10 mouse cellular contexts compared by ENCODE assay signal in the genomic region with DNA sequence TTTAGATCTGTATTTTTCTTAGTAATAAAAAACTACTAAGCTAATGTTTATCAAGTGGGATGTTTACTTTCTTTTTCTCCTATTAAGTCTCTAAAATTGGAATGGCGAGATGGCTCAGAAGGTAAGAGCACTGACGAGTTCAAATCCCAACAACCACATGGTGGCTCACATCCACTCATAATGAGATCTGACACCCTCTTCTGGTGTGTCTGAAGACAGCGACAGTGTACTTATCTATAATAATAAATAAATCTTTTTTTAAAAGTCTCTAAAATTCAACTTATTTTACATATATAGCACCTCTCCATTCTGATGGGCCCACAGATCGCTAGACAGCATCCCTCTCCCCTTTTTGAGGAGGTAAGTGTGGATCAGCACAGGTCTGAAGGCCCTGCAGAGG. TPM values are rescaled to one million over a fixed set of nuclear protein-coding genes. Genes with fewer than 3 reads are reported as not detected.
A peak's percentile ranks its signal among the peaks of the same experiment; 100 is the strongest.
DNase-seq lines count a peak whose midpoint lies in the region; ATAC-seq and TF ChIP-seq lines count a peak whose summit lies in the region.
"Had no signal": no experiment of that assay in that cellular context is flagged by ENCODE, and none has a peak within 500 bp of the region (broad histone marks: within the 10 kb centered on the region; RNA-seq: fewer than 3 reads in every experiment).

No protein-coding gene starts in this region.

- peak overlapping the region; percentile 91; the same call in 1 of the 2 replicates for H3K4me2 ChIP-seq in forebrain, embryonic 12.5 days
- peak overlapping the region; percentile 82 for H3K4me2 ChIP-seq in intestine, embryonic 16.5 days (ENCODE audit: low read depth, low read length)
- peak overlapping the region; percentile 70 for H3K4me2 ChIP-seq in midbrain, postnatal 0 days (ENCODE audit: low read depth, low read length, poor library complexity, severe bottlenecking)

- DNase-seq in layer of hippocampus, adult 2 months (ENCODE audit: low spot score in 2 of 2): no peak
- DNase-seq in layer of hippocampus, adult 9-10 months (ENCODE audit: low spot score): no peak
- no peak for DNase-seq in midbrain, postnatal 0 days (ENCODE audit: low spot score)
- no peak for DNase-seq in MN1 (ENCODE audit: low spot score)
- no peak for DNase-seq in testis, postnatal 10 days (ENCODE audit: low spot score)
- DNase-seq in cerebellum, adult 8-10 months: no peak

- 0 out of 2 replicates have a peak overlapping the region, but pooled peaks have one; percentile 73 for H3K9ac ChIP-seq in forebrain, embryonic 12.5 days
- peak overlapping the region; percentile 85; the same call in 1 of the 2 replicates for H3K9ac ChIP-seq in intestine, embryonic 16.5 days (ENCODE audit: low read depth, low read length)
- no peak overlapping the region; the same call in 1 of the 2 replicates for H3K9ac ChIP-seq in midbrain, postnatal 0 days (replicated peaks; ENCODE audit: low read length, poor library complexity, severe bottlenecking)

- ATAC-seq in forebrain, embryonic 12.5 days (ENCODE audit: low FRiP score): peak; percentile 1; the same call in 1 of the 2 replicates
- no peak for ATAC-seq in intestine, embryonic 16.5 days
- no peak for ATAC-seq in midbrain, postnatal 0 days (ENCODE audit: low FRiP score)

- TF ChIP-seq CTCF in layer of hippocampus, adult 2 months (conservative IDR thresholded peaks at IDR 0.05): peak; percentile 53
- peak; percentile 42 for TF ChIP-seq CTCF in midbrain, postnatal 0 days (IDR thresholded peaks at IDR 0.05)

- H3K27me3 ChIP-seq in forebrain, embryonic 12.5 days: no peaks in the 10 kb centered on the region
- H3K27me3 ChIP-seq in intestine, embryonic 16.5 days (replicated peaks; ENCODE audit: control insufficient read depth, insufficient read depth, low read length): no peaks in the 10 kb centered on the region
- no peaks in the 10 kb centered on the region for H3K27me3 ChIP-seq in midbrain, postnatal 0 days (ENCODE audit: insufficient read depth, low read length)

- peaks cover 3% of the 10 kb centered on the region; the same call in 1 of the 2 replicates for H3K36me3 ChIP-seq in forebrain, embryonic 12.5 days (replicated peaks)
- H3K36me3 ChIP-seq in intestine, embryonic 16.5 days (ENCODE audit: control insufficient read depth, insufficient read depth, low read length): peaks cover 4% of the 10 kb centered on the region; the same call in 1 of the 2 replicates
- peaks cover 8% of the 10 kb centered on the region; the same call in 1 of the 2 replicates for H3K36me3 ChIP-seq in midbrain, postnatal 0 days (ENCODE audit: insufficient read depth, low read length)

- peaks cover 21% of the 10 kb centered on the region for H3K4me1 ChIP-seq in forebrain, embryonic 12.5 days
- peaks cover 17% of the 10 kb centered on the region for H3K4me1 ChIP-seq in intestine, embryonic 16.5 days (ENCODE audit: control insufficient read depth, insufficient read depth, low read length)
- H3K4me1 ChIP-seq in midbrain, postnatal 0 days (ENCODE audit: insufficient read depth, low read length): peaks cover 6% of the 10 kb centered on the region; the same call in 1 of the 2 replicates

- no peaks in the 10 kb centered on the region for H3K9me3 ChIP-seq in forebrain, embryonic 12.5 days
- H3K9me3 ChIP-seq in intestine, embryonic 16.5 days (ENCODE audit: control insufficient read depth, low read length): no peaks in the 10 kb centered on the region
- H3K9me3 ChIP-seq in midbrain, postnatal 0 days (ENCODE audit: low read length): no peaks in the 10 kb centered on the region

- peak overlapping the region; percentile 79 for H3K4me3 ChIP-seq in layer of hippocampus, adult 2 months
- H3K4me3 ChIP-seq in forebrain, embryonic 12.5 days (replicated peaks): no peak overlapping the region
- H3K4me3 ChIP-seq in intestine, embryonic 16.5 days (ENCODE audit: low read length): no peak overlapping the region
- H3K4me3 ChIP-seq in midbrain, postnatal 0 days (ENCODE audit: low read depth, low read length): peak overlapping the region; percentile 75

- peak overlapping the region; percentile 48 for H3K27ac ChIP-seq in layer of hippocampus, adult 2 months
- H3K27ac ChIP-seq in forebrain, embryonic 12.5 days: no peak overlapping the region
- no peak overlapping the region for H3K27ac ChIP-seq in intestine, embryonic 16.5 days (ENCODE audit: low read length)
- no peak overlapping the region for H3K27ac ChIP-seq in midbrain, postnatal 0 days (ENCODE audit: low read depth, low read length)

- 64% methylated on average over 4 of the region's 4 CpGs for WGBS in forebrain, embryonic 12.5 days
- WGBS in intestine, embryonic 16.5 days: 57% methylated on average over 4 of the region's 4 CpGs
- 43% methylated on average over 4 of the region's 4 CpGs for WGBS in midbrain, postnatal 0 days

RNA-seq across cellular contexts. Expression of a gene that starts 1.1 kb away (rescaled TPM):
- total RNA-seq in layer of hippocampus, adult 2 months (2021): 10 to 100 TPM; 11.8 to 13.9 TPM
- polyA plus RNA-seq in forebrain, embryonic 12.5 days (2016; fragmentation: Nextera tagmentation; extraction: Ambion mirVana): 4.2 and 5.0 TPM in 2 replicates
- polyA plus RNA-seq in intestine, embryonic 16.5 days (2015; fragmentation: Nextera tagmentation; extraction: Ambion mirVana): 22.4 and 27.4 TPM in 2 replicates
- 12.1 and 14.6 TPM in 2 replicates for total RNA-seq in midbrain, postnatal 0 days (2014; rRNA removed)
- polyA plus RNA-seq in midbrain, postnatal 0 days (2015; fragmentation: Nextera tagmentation; extraction: Ambion mirVana): 10.9 and 12.7 TPM in 2 replicates

RNA-seq across cellular contexts. Expression of a gene that starts 1.2 kb away (rescaled TPM):
- 10 to 100 TPM; 77.3 to 88.6 TPM for total RNA-seq in layer of hippocampus, adult 2 months (2021)
- 42.2 and 44.2 TPM in 2 replicates for polyA plus RNA-seq in forebrain, embryonic 12.5 days (2016; fragmentation: Nextera tagmentation; extraction: Ambion mirVana)
- 76.7 and 86.4 TPM in 2 replicates for polyA plus RNA-seq in intestine, embryonic 16.5 days (2015; fragmentation: Nextera tagmentation; extraction: Ambion mirVana)
- total RNA-seq in midbrain, postnatal 0 days (2014; rRNA removed): 14.1 and 23.2 TPM in 2 replicates
- 135 and 138 TPM in 2 replicates for polyA plus RNA-seq in midbrain, postnatal 0 days (2015; fragmentation: Nextera tagmentation; extraction: Ambion mirVana)

RNA-seq across cellular contexts. Expression of a gene that starts 12.3 kb away (rescaled TPM):
- total RNA-seq in layer of hippocampus, adult 2 months (2021): under 1 TPM in 1 of 2 experiments, not detected in 1; 0.52 TPM
- polyA plus RNA-seq in forebrain, embryonic 12.5 days (2016; fragmentation: Nextera tagmentation; extraction: Ambion mirVana): not detected in 2 replicates
- 0.23 TPM in 1 of 2 replicates, not detected in the other for polyA plus RNA-seq in intestine, embryonic 16.5 days (2015; fragmentation: Nextera tagmentation; extraction: Ambion mirVana)
- not detected in 2 replicates for total RNA-seq in midbrain, postnatal 0 days (2014; rRNA removed)
- polyA plus RNA-seq in midbrain, postnatal 0 days (2015; fragmentation: Nextera tagmentation; extraction: Ambion mirVana): not detected in 2 replicates
- total RNA-seq: MEL had no signal
- polyA plus RNA-seq: small intestine, adult 2 months had no signal

RNA-seq across cellular contexts. Expression of a gene that starts 33.5 kb away (rescaled TPM):
- 10 to 100 TPM; 60.7 to 62.3 TPM for total RNA-seq in layer of hippocampus, adult 2 months (2021)
- polyA plus RNA-seq in forebrain, embryonic 12.5 days (2016; fragmentation: Nextera tagmentation; extraction: Ambion mirVana): 170 and 188 TPM in 2 replicates
- 736 and 778 TPM in 2 replicates for polyA plus RNA-seq in intestine, embryonic 16.5 days (2015; fragmentation: Nextera tagmentation; extraction: Ambion mirVana)
- total RNA-seq in midbrain, postnatal 0 days (2014; rRNA removed): 83.9 and 97.2 TPM in 2 replicates
- polyA plus RNA-seq in midbrain, postnatal 0 days (2015; fragmentation: Nextera tagmentation; extraction: Ambion mirVana): 157 and 170 TPM in 2 replicates

RNA-seq across cellular contexts. Expression of a gene that starts 42.4 kb away (rescaled TPM):
- 1 to 10 TPM; 1.3 to 1.6 TPM for total RNA-seq in layer of hippocampus, adult 2 months (2021)
- polyA plus RNA-seq in forebrain, embryonic 12.5 days (2016; fragmentation: Nextera tagmentation; extraction: Ambion mirVana): 43.7 and 46.0 TPM in 2 replicates
- polyA plus RNA-seq in intestine, embryonic 16.5 days (2015; fragmentation: Nextera tagmentation; extraction: Ambion mirVana): 36.2 and 40.0 TPM in 2 replicates
- 9.2 and 15.6 TPM in 2 replicates for total RNA-seq in midbrain, postnatal 0 days (2014; rRNA removed)
- 6.4 TPM in 2 replicates for polyA plus RNA-seq in midbrain, postnatal 0 days (2015; fragmentation: Nextera tagmentation; extraction: Ambion mirVana)

Comparison
In these comparisons a context has a peak if more than half of its experiments do, and no peak if none do; other contexts are left out.
1. H3K4me3 ChIP-seq: peak in layer of hippocampus, adult 2 months (single experiment) and midbrain, postnatal 0 days (single experiment); none in forebrain, embryonic 12.5 days (single experiment) and intestine, embryonic 16.5 days (single experiment).
2. Peak in every context shown above with its lines, with median percentiles within 50 percentile points of each other: H3K4me2 ChIP-seq.